Mouse (Mus musculus): ENCODE measurements around the gene Nfkb1. TPM values are rescaled to one million over a fixed set of nuclear protein-coding genes. Genes with fewer than 3 reads are reported as not detected.

The Nfkb1 gene
- polyA plus RNA-seq, 1 experiment, result 38.3 TPM

DNA sequence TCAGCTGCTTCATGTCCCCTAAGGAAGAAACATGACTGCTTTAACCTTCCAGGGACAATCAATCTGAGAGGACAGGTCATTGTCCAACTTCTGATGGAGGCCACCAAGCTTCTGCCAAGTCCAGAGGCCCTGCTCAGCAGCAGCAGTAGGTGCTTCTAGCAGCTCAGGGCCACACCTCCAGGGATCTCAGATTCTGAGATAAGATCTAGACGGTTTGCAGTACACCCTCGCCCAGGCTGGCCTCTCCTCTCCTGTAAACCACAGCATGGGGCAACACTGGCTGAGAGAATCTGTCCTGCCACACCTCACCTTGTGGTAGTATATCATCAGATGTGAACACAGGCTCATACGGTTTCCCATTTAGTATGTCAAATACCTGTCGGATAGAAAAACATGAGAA lies 100.9 kb downstream of the Nfkb1 start:
- peaks cover 6% of the 10 kb centered on the region; the same call in 1 of the 2 replicates for H3K36me3 ChIP-seq (ENCODE audit: control insufficient read depth, insufficient read depth, low read length, poor library complexity, severe bottlenecking)
- TF ChIP-seq EP300 (IDR thresholded peaks at IDR 0.05; ENCODE audit: insufficient read depth, low read depth, low read length), result no peak
- no peak for TF ChIP-seq POLR2A (IDR thresholded peaks at IDR 0.05; ENCODE audit: insufficient read depth, low read length)
- TF ChIP-seq CTCF (IDR thresholded peaks at IDR 0.05; ENCODE audit: low read depth, low read length), result no peak
- H3K9ac ChIP-seq (ENCODE audit: low read depth, poor library complexity, severe bottlenecking), result no peak overlapping the region
- no peaks in the 10 kb centered on the region for H3K27me3 ChIP-seq (ENCODE audit: control insufficient read depth, insufficient read depth, low read length, poor library complexity, severe bottlenecking)
- H3K9me3 ChIP-seq (replicated peaks; ENCODE audit: control insufficient read depth, insufficient read depth, low read length, poor library complexity, severe bottlenecking), result no peaks in the 10 kb centered on the region
- H3K27ac ChIP-seq (ENCODE audit: insufficient read depth, low read length), result no peak overlapping the region
- peaks cover 2% of the 10 kb centered on the region for H3K4me1 ChIP-seq (ENCODE audit: control insufficient read depth, insufficient read depth, low read length)
- no peak overlapping the region for H3K4me3 ChIP-seq (ENCODE audit: low read depth, low read length)

DNA sequence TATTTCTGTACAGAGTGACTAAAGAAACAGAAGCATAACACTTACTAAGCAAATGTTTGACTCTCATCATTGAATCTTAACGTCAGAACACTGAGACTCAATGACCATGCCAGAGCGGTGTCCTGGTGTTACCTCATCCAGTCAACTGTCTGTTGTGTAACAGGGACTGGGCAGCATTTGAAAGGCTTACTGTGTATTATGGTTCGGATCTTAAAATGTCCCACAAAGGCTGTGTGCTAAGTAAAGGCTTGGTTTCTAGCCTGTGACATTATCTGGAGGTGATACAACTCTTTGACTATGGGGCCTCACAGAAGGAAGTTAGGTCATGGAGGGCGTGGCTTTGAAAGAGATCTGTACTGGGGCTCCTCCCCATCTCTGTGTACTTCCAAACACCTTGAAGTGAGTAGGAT lies 104.9 kb downstream of the Nfkb1 start:
- Histone ChIP-seq H3K9ac (ENCODE audit: low read depth, poor library complexity, severe bottlenecking) (no peak overlapping the region), H3K36me3 (ENCODE audit: control insufficient read depth, insufficient read depth, low read length, poor library complexity, severe bottlenecking) (peaks cover 6% of the 10 kb centered on the region; the same call in 1 of the 2 replicates), H3K4me1 (ENCODE audit: control insufficient read depth, insufficient read depth, low read length) (peaks cover 8% of the 10 kb centered on the region), H3K27ac (ENCODE audit: insufficient read depth, low read length) (no peak overlapping the region), H3K4me3 (ENCODE audit: low read depth, low read length) (no peak overlapping the region), H3K27me3 (ENCODE audit: control insufficient read depth, insufficient read depth, low read length, poor library complexity, severe bottlenecking) (no peaks in the 10 kb centered on the region), H3K9me3 (replicated peaks; ENCODE audit: control insufficient read depth, insufficient read depth, low read length, poor library complexity, severe bottlenecking) (no peaks in the 10 kb centered on the region)
- TF ChIP-seq POLR2A (IDR thresholded peaks at IDR 0.05; ENCODE audit: insufficient read depth, low read length), result no peak
- no peak for TF ChIP-seq EP300 (IDR thresholded peaks at IDR 0.05; ENCODE audit: insufficient read depth, low read depth, low read length)
- TF ChIP-seq CTCF (IDR thresholded peaks at IDR 0.05; ENCODE audit: low read depth, low read length), result no peak

- H3K36me3 ChIP-seq (ENCODE audit: control insufficient read depth, insufficient read depth, low read length, poor library complexity, severe bottlenecking), result peaks cover 6% of the 10 kb centered on the region; the same call in 1 of the 2 replicates
- no peak for TF ChIP-seq EP300 (IDR thresholded peaks at IDR 0.05; ENCODE audit: insufficient read depth, low read depth, low read length)
- TF ChIP-seq POLR2A (IDR thresholded peaks at IDR 0.05; ENCODE audit: insufficient read depth, low read length), result no peak
- no peak for TF ChIP-seq CTCF (IDR thresholded peaks at IDR 0.05; ENCODE audit: low read depth, low read length)
- H3K9ac ChIP-seq (ENCODE audit: low read depth, poor library complexity, severe bottlenecking), result no peak overlapping the region
- no peaks in the 10 kb centered on the region for H3K9me3 ChIP-seq (replicated peaks; ENCODE audit: control insufficient read depth, insufficient read depth, low read length, poor library complexity, severe bottlenecking)
- H3K27me3 ChIP-seq (ENCODE audit: control insufficient read depth, insufficient read depth, low read length, poor library complexity, severe bottlenecking), result no peaks in the 10 kb centered on the region
- no peak overlapping the region for H3K4me3 ChIP-seq (ENCODE audit: low read depth, low read length)
- H3K27ac ChIP-seq (ENCODE audit: insufficient read depth, low read length), result no peak overlapping the region
- H3K4me1 ChIP-seq (ENCODE audit: control insufficient read depth, insufficient read depth, low read length), result peaks cover 8% of the 10 kb centered on the region
These were observed 105.3 kb downstream of the Nfkb1 start for GRCm38 (mm10) chr3:135586060-135586459.

- H3K36me3 ChIP-seq (ENCODE audit: control insufficient read depth, insufficient read depth, low read length, poor library complexity, severe bottlenecking), result peaks cover 6% of the 10 kb centered on the region; the same call in 1 of the 2 replicates
These were observed 105.9 kb downstream of the Nfkb1 start for GRCm38 (mm10) chr3:135585482-135585881.

GRCm38 (mm10) chr3:135582246-135582645 lies 109.1 kb downstream of the Nfkb1 start:
- Histone ChIP-seq H3K36me3 (ENCODE audit: control insufficient read depth, insufficient read depth, low read length, poor library complexity, severe bottlenecking) (0 out of 2 replicates have a peak, but pooled peaks cover 3% of the 10 kb centered on the region), H3K27ac (ENCODE audit: insufficient read depth, low read length) (0 out of 2 replicates have a peak overlapping the region, but pooled peaks have one; percentile 36), H3K9ac (ENCODE audit: low read depth, poor library complexity, severe bottlenecking) (no peak overlapping the region), H3K4me1 (ENCODE audit: control insufficient read depth, insufficient read depth, low read length) (peaks cover 11% of the 10 kb centered on the region), H3K4me3 (ENCODE audit: low read depth, low read length) (no peak overlapping the region), H3K9me3 (replicated peaks; ENCODE audit: control insufficient read depth, insufficient read depth, low read length, poor library complexity, severe bottlenecking) (no peaks in the 10 kb centered on the region), H3K27me3 (ENCODE audit: control insufficient read depth, insufficient read depth, low read length, poor library complexity, severe bottlenecking) (no peaks in the 10 kb centered on the region)
- no peak for TF ChIP-seq POLR2A (IDR thresholded peaks at IDR 0.05; ENCODE audit: insufficient read depth, low read length)
- TF ChIP-seq EP300 (IDR thresholded peaks at IDR 0.05; ENCODE audit: insufficient read depth, low read depth, low read length), result no peak
- TF ChIP-seq CTCF (IDR thresholded peaks at IDR 0.05; ENCODE audit: low read depth, low read length), result no peak

More at GRCm38 (mm10) chr3:135585482-135585881, 105.9 kb downstream of the Nfkb1 start:
- Histone ChIP-seq H3K27ac (ENCODE audit: insufficient read depth, low read length) (no peak overlapping the region), H3K4me3 (ENCODE audit: low read depth, low read length) (no peak overlapping the region), H3K9me3 (replicated peaks; ENCODE audit: control insufficient read depth, insufficient read depth, low read length, poor library complexity, severe bottlenecking) (no peaks in the 10 kb centered on the region), H3K9ac (ENCODE audit: low read depth, poor library complexity, severe bottlenecking) (no peak overlapping the region), H3K4me1 (ENCODE audit: control insufficient read depth, insufficient read depth, low read length) (peaks cover 8% of the 10 kb centered on the region), H3K27me3 (ENCODE audit: control insufficient read depth, insufficient read depth, low read length, poor library complexity, severe bottlenecking) (no peaks in the 10 kb centered on the region)
- peak; percentile 81; the same call in 1 of the 2 replicates for TF ChIP-seq EP300 (IDR thresholded peaks at IDR 0.05; ENCODE audit: insufficient read depth, low read depth, low read length)
- TF ChIP-seq POLR2A (IDR thresholded peaks at IDR 0.05; ENCODE audit: insufficient read depth, low read length), result no peak

GRCm38 (mm10) chr3:135581606-135582117 lies 109.7 kb downstream of the Nfkb1 start:
- Histone ChIP-seq H3K9me3 (replicated peaks; ENCODE audit: control insufficient read depth, insufficient read depth, low read length, poor library complexity, severe bottlenecking) (no peaks in the 10 kb centered on the region), H3K27me3 (ENCODE audit: control insufficient read depth, insufficient read depth, low read length, poor library complexity, severe bottlenecking) (no peaks in the 10 kb centered on the region), H3K36me3 (ENCODE audit: control insufficient read depth, insufficient read depth, low read length, poor library complexity, severe bottlenecking) (no peaks in the 10 kb centered on the region), H3K4me3 (ENCODE audit: low read depth, low read length) (no peak overlapping the region), H3K9ac (ENCODE audit: low read depth, poor library complexity, severe bottlenecking) (peak overlapping the region; percentile 11; the same call in 1 of the 2 replicates), H3K4me1 (ENCODE audit: control insufficient read depth, insufficient read depth, low read length) (peaks cover 11% of the 10 kb centered on the region), H3K27ac (ENCODE audit: insufficient read depth, low read length) (peak overlapping the region; percentile 36)
- TF ChIP-seq EP300 (IDR thresholded peaks at IDR 0.05; ENCODE audit: insufficient read depth, low read depth, low read length) (no peak), POLR2A (IDR thresholded peaks at IDR 0.05; ENCODE audit: insufficient read depth, low read length) (no peak), CTCF (IDR thresholded peaks at IDR 0.05; ENCODE audit: low read depth, low read length) (peak; percentile 48)
